Mouse (Mus musculus) forebrain, embryonic 16.5 days (tissue): Measurements from ENCODE around the gene 1700025C18Rik. TPM values are rescaled to one million over a fixed set of nuclear protein-coding genes. Genes with fewer than 3 reads are reported as not detected.

Experiments
- ATAC-seq: fragments of 200-750 bp; cut with Nextera tagmentation; 2 replicates; pipeline ENCODE4 v1.8.0; 2017; ENCODE audit warnings: mild to moderate bottlenecking, moderate library complexity
- H3K27ac ChIP-seq: fragments of 300-500 bp; sonication (generic); 2 replicates; pipeline ENCODE4 v1.5.1; 2014; ENCODE audit warnings: low read length, control low read depth
- H3K27me3 ChIP-seq: fragments of 300-500 bp; sonication (generic); replicated peaks from 2 replicates; pipeline ENCODE4 v1.6.1; 2014; ENCODE audit warnings: low read length; ENCODE audit not compliant: control insufficient read depth, insufficient read depth
- H3K36me3 ChIP-seq: fragments of 300-500 bp; sonication (generic); 2 replicates; pipeline ENCODE4 v1.6.1; 2014; ENCODE audit not compliant: control insufficient read depth, insufficient read depth
- H3K4me1 ChIP-seq: fragments of 300-500 bp; sonication (generic); replicated peaks from 2 replicates; pipeline ENCODE4 v1.6.1; 2014; ENCODE audit warnings: low read length; ENCODE audit not compliant: control insufficient read depth, insufficient read depth
- H3K4me2 ChIP-seq: fragments of 300-500 bp; sonication (generic); 2 replicates; pipeline ENCODE4 v1.6.1; 2014; ENCODE audit warnings: mild to moderate bottlenecking, low read length, control low read depth
- H3K4me3 ChIP-seq: fragments of 300-500 bp; sonication (generic); replicated peaks from 2 replicates; pipeline ENCODE4 v1.5.1; 2014; ENCODE audit warnings: mild to moderate bottlenecking, low read length, control low read depth
- H3K9ac ChIP-seq: fragments of 300-500 bp; sonication (generic); replicated peaks from 2 replicates; pipeline ENCODE4 v1.6.1; 2014; ENCODE audit warnings: low read depth, low read length, control low read depth
- H3K9me3 ChIP-seq: fragments of 300-500 bp; sonication (generic); 2 replicates; pipeline ENCODE4 v1.6.1; 2016; ENCODE audit warnings: low read length; ENCODE audit not compliant: control insufficient read depth
- WGBS: fragments of 180-500 bp; shearing (Covaris S2); extraction: QIAGEN DNeasy Blood & Tissue Kit; methylation state at CpG from one replicate; pipeline ENCODE4 v1.1.7; 2014; 5-methylcytosine and 5-hydroxymethylcytosine counted together
- polyA plus RNA-seq: library from polyadenylated mRNA; unstranded; fragments of >200 nt; fragmentation: Nextera tagmentation; extraction: Ambion mirVana; gene quantifications from 2 replicates; pipeline ENCODE4 v1.2.1, GENCODE M21; 2015

1700025C18Rik gene
- polyA plus RNA-seq, 1 experiment from 2014 or later = not detected

DNA sequence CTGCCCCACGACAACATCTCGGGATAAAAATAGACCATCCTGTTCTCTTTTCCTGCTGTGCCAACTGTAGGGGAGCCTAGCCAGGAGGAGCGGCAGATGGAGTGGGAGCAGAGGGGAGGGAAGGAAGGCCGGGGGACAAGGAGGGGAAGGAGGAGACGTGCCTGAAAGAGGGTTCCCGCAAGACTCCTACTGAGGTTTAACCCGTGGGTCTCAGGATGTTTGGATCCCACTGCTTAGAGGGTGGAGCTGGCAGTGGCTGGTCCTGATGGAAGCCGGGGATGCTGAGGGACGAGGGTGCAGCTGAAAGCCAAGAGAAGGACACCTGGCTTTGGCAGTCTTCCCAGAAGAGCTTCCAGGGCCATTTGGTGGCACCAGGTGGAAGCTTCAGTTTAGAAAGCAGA is 17.2 kb downstream of the 1700025C18Rik start:
- Histone ChIP-seq H3K27me3 (no peaks in the 10 kb centered on the region), H3K36me3 (no peaks in the 10 kb centered on the region), H3K27ac (no peak overlapping the region), H3K4me3 (no peak overlapping the region), H3K4me1 (peaks cover 66% of the 10 kb centered on the region), H3K9me3 (no peaks in the 10 kb centered on the region), H3K4me2 (peak overlapping the region; percentile 28; the same call in 1 of the 2 replicates), H3K9ac (no peak overlapping the region)
- 12% methylated on average over 9 of the region's 9 CpGs for WGBS
- peak; percentile 19; the same call in 1 of the 2 replicates for ATAC-seq

DNA sequence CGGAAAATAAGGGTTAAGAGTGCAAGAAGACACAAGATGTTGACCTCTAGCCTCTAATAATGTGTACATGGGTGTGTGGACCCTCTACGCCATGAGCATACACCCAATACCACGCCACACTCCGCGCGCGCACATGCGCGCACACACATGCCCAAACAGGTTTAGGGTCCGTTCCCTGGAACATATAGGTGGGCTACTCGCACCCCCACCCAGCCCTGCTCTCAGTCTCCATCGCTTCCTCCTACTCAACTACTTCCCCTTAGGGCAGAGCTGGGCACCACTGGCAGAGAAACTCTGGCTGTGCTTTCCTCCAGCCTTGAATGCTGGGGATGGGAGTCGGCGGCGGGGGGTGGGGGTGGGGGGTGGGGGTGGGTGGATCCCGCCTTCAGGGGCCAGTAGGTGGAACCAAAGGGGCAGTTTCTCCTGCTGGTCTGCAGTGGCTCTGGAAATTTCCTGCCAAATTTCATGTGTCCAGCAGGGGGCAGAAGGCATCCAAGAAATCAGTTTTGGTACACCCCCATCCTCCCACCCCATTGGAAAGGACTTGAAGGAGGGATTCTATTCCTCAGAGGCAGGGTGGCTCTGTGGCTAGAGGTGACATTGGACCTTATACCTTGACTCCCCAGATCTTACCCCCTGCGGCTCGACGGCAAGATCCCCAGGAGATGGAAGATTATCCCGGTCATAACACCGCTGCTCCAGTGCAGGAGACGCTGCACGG is 20.3 kb downstream of the 1700025C18Rik start:
- H3K9ac ChIP-seq = peak overlapping the region; percentile 8; the same call in 1 of the 2 replicates
- no peaks in the 10 kb centered on the region for H3K27me3 ChIP-seq

DNA sequence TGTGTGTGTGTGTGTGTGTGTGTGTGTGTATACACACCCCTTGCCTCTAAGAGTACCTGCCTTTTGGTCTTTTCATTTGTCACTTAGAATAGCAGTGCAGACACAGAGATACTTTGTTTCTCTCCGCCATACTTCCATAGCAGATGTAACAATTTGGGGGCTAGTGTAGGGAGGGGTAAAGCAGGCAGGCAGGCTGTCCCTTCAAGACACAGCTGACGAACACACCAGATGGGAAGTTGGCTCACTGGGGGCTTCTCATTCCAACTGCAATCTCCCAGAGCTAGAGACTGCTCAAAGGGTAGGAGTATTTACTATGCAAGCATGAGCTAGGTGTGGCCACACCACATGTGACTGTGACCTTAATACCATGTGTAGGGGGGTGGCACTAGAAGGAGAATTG is 21.7 kb downstream of the 1700025C18Rik start:
- Histone ChIP-seq H3K9me3 (no peaks in the 10 kb centered on the region), H3K27ac (no peak overlapping the region), H3K4me2 (no peak overlapping the region), H3K27me3 (no peaks in the 10 kb centered on the region), H3K36me3 (no peaks in the 10 kb centered on the region), H3K9ac (no peak overlapping the region), H3K4me3 (no peak overlapping the region), H3K4me1 (peaks cover 29% of the 10 kb centered on the region)
- WGBS = 48% methylated on average over 2 of the region's 2 CpGs
- ATAC-seq = peak; percentile 41; the same call in 1 of the 2 replicates

More for the DNA sequence above, 20.3 kb downstream of the 1700025C18Rik start:
- Histone ChIP-seq H3K4me1 (peaks cover 39% of the 10 kb centered on the region), H3K4me2 (peak overlapping the region; percentile 21), H3K27ac (no peak overlapping the region), H3K9me3 (no peaks in the 10 kb centered on the region), H3K36me3 (no peaks in the 10 kb centered on the region), H3K4me3 (no peak overlapping the region)
- ATAC-seq = no peak
- 19% methylated on average over 20 of the region's 23 CpGs for WGBS

DNA sequence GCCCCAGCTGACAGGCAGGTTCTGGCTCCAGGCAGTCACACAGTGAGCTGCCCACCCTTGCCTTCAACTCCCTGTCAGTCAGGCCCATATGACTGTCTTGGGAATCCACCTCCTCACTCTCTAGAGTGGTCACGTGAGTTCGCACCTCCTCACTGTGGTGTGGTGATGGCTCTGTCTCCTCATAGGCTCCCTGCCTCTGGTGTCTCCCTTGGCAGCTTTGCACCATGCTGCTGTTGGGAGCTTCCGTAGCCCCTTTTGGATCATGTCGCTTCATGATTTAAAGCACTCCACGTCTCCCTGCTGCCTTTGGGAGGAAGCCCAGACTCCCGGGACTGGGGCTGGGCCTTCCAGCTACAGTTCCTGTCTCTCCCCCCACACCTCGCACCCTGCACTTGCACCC is 26.1 kb downstream of the 1700025C18Rik start:
- peaks cover 9% of the 10 kb centered on the region for H3K4me1 ChIP-seq
- no peaks in the 10 kb centered on the region for H3K27me3 ChIP-seq
- no peak overlapping the region for H3K4me3 ChIP-seq
- no peak overlapping the region for H3K27ac ChIP-seq
- WGBS = 41% methylated on average over 7 of the region's 7 CpGs
- H3K9ac ChIP-seq = no peak overlapping the region
- H3K4me2 ChIP-seq = no peak overlapping the region
- no peaks in the 10 kb centered on the region for H3K36me3 ChIP-seq
- no peaks in the 10 kb centered on the region for H3K9me3 ChIP-seq
- no peak; the same call in 1 of the 2 replicates for ATAC-seq

DNA sequence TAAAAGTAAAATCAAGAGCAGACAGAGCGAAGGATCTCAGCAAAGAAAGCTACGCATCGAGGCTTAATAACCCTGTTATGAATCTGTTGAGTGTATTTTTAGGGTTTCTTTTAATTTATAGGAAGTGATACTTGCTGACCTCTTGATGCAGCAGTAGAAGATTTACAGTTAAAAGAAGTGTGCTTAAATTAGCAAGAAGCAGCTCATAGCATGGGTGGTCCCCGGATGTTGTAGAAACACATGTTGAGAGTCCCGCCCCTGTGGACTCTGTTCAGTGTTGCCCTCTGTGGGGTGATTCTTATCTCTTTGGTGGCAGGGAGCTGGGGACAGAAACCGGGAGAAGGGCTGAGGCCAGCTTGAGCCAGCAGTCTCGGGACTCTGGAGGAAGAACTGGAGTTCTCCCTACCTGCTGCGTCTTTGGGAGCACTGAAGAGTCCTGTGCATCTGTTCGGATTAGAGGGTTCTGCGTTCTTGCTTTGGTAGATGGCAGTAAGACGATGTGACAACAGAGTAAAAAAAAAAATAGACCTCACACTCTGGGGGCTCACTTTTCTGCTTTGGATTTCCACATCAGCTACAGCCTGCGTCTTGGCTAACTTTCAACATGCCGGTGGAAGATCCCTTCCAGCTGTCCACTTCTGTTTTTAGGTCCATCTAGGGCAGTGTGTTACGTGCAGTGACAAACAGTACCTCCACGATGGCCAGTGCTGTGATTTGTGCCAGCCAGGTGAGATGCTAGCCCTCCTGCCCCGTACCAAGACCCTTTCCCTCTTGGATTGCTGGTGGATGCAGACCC is 28.7 kb downstream of the 1700025C18Rik start:
- 88% methylated on average over 16 of the region's 16 CpGs for WGBS
- H3K4me1 ChIP-seq = peaks cover 3% of the 10 kb centered on the region; the same call in 1 of the 2 replicates
- no peak overlapping the region for H3K4me2 ChIP-seq
- no peak overlapping the region for H3K4me3 ChIP-seq
- H3K9me3 ChIP-seq = no peaks in the 10 kb centered on the region
- no peak overlapping the region for H3K9ac ChIP-seq
- no peaks in the 10 kb centered on the region for H3K36me3 ChIP-seq
- ATAC-seq = no peak
- no peak overlapping the region for H3K27ac ChIP-seq
- H3K27me3 ChIP-seq = no peaks in the 10 kb centered on the region

- Histone ChIP-seq H3K27ac (no peak overlapping the region), H3K27me3 (peaks cover 3% of the 10 kb centered on the region; the same call in 1 of the 2 replicates), H3K4me2 (no peak overlapping the region), H3K9ac (no peak overlapping the region), H3K4me1 (peaks cover 3% of the 10 kb centered on the region), H3K4me3 (no peak overlapping the region), H3K9me3 (no peaks in the 10 kb centered on the region), H3K36me3 (no peaks in the 10 kb centered on the region)
- ATAC-seq = no peak
- whole genome bisulfite sequencing = 94% methylated on average over 4 of the region's 4 CpGs
Observed at GRCm38 (mm10) chr2:165059961-165060360, 30.6 kb downstream of the 1700025C18Rik start.

DNA sequence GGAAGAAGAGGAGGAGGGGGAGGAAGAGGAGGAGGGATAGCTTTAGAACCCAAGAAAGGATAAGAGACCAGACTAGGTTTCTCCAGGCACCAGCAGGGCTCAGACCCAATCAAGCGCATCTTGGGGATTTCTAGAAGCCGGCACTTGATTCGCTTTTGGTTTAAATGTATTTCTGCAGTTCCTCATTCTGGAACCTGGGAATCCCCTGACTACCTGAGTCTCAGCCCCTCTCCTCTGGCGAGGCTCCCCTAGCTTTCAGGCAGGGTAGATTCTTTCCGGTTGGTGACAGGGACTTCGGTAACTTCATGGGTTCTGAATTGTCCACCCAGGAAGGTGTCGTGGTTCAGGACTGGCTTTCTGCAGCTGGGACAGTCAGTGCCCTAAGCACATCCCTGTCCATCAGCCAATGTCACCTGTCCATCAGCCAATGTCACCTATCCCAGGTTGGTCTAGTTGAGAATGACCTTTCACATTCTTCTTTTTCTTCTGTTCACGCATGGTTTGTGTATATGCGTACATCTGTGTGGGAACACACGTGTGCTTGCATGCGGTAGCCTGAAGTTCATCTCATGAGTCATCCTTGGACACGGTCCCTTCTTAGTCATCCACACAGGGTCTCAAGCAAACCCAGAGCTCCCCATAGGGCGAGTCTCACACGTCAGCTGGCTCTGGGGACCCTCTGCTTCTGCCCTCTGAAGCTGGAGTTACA is 34.0 kb downstream of the 1700025C18Rik start:
- ATAC-seq = no peak
- Histone ChIP-seq H3K27ac (no peak overlapping the region), H3K9me3 (no peaks in the 10 kb centered on the region), H3K36me3 (no peaks in the 10 kb centered on the region), H3K4me1 (peaks cover 3% of the 10 kb centered on the region; the same call in 1 of the 2 replicates), H3K9ac (no peak overlapping the region), H3K27me3 (peaks cover 3% of the 10 kb centered on the region; the same call in 1 of the 2 replicates), H3K4me3 (no peak overlapping the region), H3K4me2 (no peak overlapping the region)
- 77% methylated on average over 14 of the region's 14 CpGs for WGBS

DNA sequence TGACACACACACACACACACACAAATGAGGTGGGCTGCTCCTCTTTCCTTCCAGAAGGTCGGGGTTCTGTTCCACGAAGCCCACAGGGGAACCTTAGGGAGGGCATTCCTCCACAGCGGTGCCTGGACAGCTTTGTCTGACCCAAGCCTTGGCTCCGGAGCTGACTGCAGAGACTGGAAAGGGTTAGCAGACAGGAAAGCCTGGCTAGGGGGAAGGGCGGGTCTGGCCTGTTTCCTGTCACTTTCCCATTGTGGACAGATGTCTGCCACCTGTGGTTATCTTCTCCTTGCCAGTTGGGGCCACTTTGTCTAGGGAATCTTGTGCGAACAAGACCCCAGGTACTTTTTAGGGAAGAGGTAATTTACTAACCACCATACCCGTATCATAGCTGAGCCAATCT is 34.6 kb downstream of the 1700025C18Rik start:
- Histone ChIP-seq H3K9ac (no peak overlapping the region), H3K4me2 (no peak overlapping the region), H3K4me1 (peaks cover 3% of the 10 kb centered on the region; the same call in 1 of the 2 replicates), H3K4me3 (no peak overlapping the region), H3K27me3 (peaks cover 3% of the 10 kb centered on the region; the same call in 1 of the 2 replicates), H3K27ac (no peak overlapping the region), H3K9me3 (no peaks in the 10 kb centered on the region), H3K36me3 (no peaks in the 10 kb centered on the region)
- 8% methylated on average over 7 of the region's 7 CpGs for WGBS
- no peak for ATAC-seq
